Mouse (Mus musculus): ENCODE measurements around the gene Arid4b. TPM values are rescaled to one million over a fixed set of nuclear protein-coding genes. Genes with fewer than 3 reads are reported as not detected.
A peak's percentile ranks its signal among the peaks of the same experiment; 100 is the strongest.

The Arid4b gene
- polyA plus RNA-seq, 2 experiments: 5.2 to 11.7 TPM

- Histone ChIP-seq H3K9me3 (ENCODE audit: control insufficient read depth, low read length) (no peaks in the 10 kb centered on the region), H3K9ac (replicated peaks) (no peak overlapping the region), H3K27ac (no peak overlapping the region), H3K27me3 (ENCODE audit: control insufficient read depth, insufficient read depth, low read length) (no peaks in the 10 kb centered on the region), H3K4me1 (replicated peaks; ENCODE audit: control insufficient read depth in 2 of 2, insufficient read depth in 2 of 2, low read length in 1 of 2) (peaks cover 4 to 5% of the 10 kb centered on the region in 2 experiments; a peak in 3 of 4 replicates), H3K4me2 (ENCODE audit: low read depth) (no peak overlapping the region), H3K36me3 (replicated peaks; ENCODE audit: control insufficient read depth, insufficient read depth, low read depth) (peaks cover 3% of the 10 kb centered on the region; the same call in 1 of the 2 replicates), H3K4me3 (ENCODE audit: insufficient read depth in 1 of 2, low read depth in 2 of 2, low read length in 2 of 2) (no peak overlapping the region)
- TF ChIP-seq EP300 (IDR thresholded peaks at IDR 0.05; ENCODE audit: low read depth): no peak
- TF ChIP-seq CTCF (IDR thresholded peaks at IDR 0.05; ENCODE audit: low read depth): no peak
- ATAC-seq (ENCODE audit: insufficient read depth): no peak
- no peak for DNase-seq (ENCODE audit: low read depth in 3 of 3, low spot score in 3 of 3)
Observed at GRCm38 (mm10) chr13:14059582-14059981, 3.5 kb upstream of the Arid4b start.

GRCm38 (mm10) chr13:14062209-14063012, 621 bp upstream of the Arid4b start:
- H3K9me3 ChIP-seq (ENCODE audit: control insufficient read depth, low read length): no peaks in the 10 kb centered on the region
- H3K9ac ChIP-seq (replicated peaks): peak overlapping the region; percentile 74
- 1% methylated on average over 11 of the region's 11 CpGs for WGBS (ENCODE audit: insufficient replicate concordance)
- H3K4me3 ChIP-seq (ENCODE audit: insufficient read depth in 1 of 2, low read depth in 2 of 2, low read length in 2 of 2): peak overlapping the region; percentile 66 to 89
- H3K4me1 ChIP-seq (replicated peaks; ENCODE audit: control insufficient read depth in 2 of 2, insufficient read depth in 2 of 2, low read length in 1 of 2): peaks cover 4 to 9% of the 10 kb centered on the region in 2 experiments
- no peak for TF ChIP-seq CTCF (IDR thresholded peaks at IDR 0.05; ENCODE audit: low read depth)
- TF ChIP-seq EP300 (IDR thresholded peaks at IDR 0.05; ENCODE audit: low read depth): no peak
- no peaks in the 10 kb centered on the region for H3K27me3 ChIP-seq (ENCODE audit: control insufficient read depth, insufficient read depth, low read length)
- H3K27ac ChIP-seq: peak overlapping the region; percentile 49
- ATAC-seq (ENCODE audit: insufficient read depth): no peak
- DNase-seq (ENCODE audit: low read depth in 3 of 3, low spot score in 3 of 3): no peak
- peak overlapping the region; percentile 76 for H3K4me2 ChIP-seq (ENCODE audit: low read depth)
- H3K36me3 ChIP-seq (replicated peaks; ENCODE audit: control insufficient read depth, insufficient read depth, low read depth): no peaks in the 10 kb centered on the region; the same call in 1 of the 2 replicates

DNA sequence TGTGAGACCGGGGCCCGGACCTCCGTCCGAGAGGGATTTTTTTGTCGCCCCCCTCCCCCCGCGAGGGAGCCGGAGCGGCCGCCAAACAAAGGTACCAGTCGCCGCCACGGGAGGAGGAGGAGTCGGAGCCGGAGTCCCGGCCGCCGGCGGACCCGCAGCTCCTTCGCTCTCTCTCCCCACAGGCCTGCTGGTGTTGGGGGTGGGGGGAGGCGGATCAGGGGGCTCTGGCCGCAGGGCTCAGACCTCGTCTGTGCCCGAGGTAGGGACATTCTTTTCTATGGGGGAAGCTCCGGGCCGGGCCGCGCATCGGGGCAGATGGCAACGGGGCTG, 875 bp downstream of the Arid4b start:
- TF ChIP-seq EP300 (IDR thresholded peaks at IDR 0.05; ENCODE audit: low read depth): no peak
- TF ChIP-seq CTCF (IDR thresholded peaks at IDR 0.05; ENCODE audit: low read depth): no peak
- WGBS (ENCODE audit: insufficient replicate concordance): 0% methylated on average over 21 of the region's 31 CpGs

GRCm38 (mm10) chr13:14064341-14065027, 1.5 kb downstream of the Arid4b start:
- no peak for TF ChIP-seq CTCF (IDR thresholded peaks at IDR 0.05; ENCODE audit: low read depth)
- TF ChIP-seq EP300 (IDR thresholded peaks at IDR 0.05; ENCODE audit: low read depth): no peak
- peak overlapping the region; percentile 85 for H3K4me2 ChIP-seq (ENCODE audit: low read depth)
- no peaks in the 10 kb centered on the region for H3K9me3 ChIP-seq (ENCODE audit: control insufficient read depth, low read length)
- peak overlapping the region; percentile 89 to 92 for H3K4me3 ChIP-seq (ENCODE audit: insufficient read depth in 1 of 2, low read depth in 2 of 2, low read length in 2 of 2)
- peaks cover 4 to 9% of the 10 kb centered on the region in 2 experiments for H3K4me1 ChIP-seq (replicated peaks; ENCODE audit: control insufficient read depth in 2 of 2, insufficient read depth in 2 of 2, low read length in 1 of 2)
- no peaks in the 10 kb centered on the region for H3K36me3 ChIP-seq (replicated peaks; ENCODE audit: control insufficient read depth, insufficient read depth, low read depth)
- WGBS (ENCODE audit: insufficient replicate concordance): under 1% methylated on average over 51 of the region's 65 CpGs
- DNase-seq (ENCODE audit: low read depth in 3 of 3, low spot score in 3 of 3): peak in 1 of 3 experiments; percentile 20
- no peaks in the 10 kb centered on the region for H3K27me3 ChIP-seq (ENCODE audit: control insufficient read depth, insufficient read depth, low read length)
- ATAC-seq (ENCODE audit: insufficient read depth): peak; percentile 0; the same call in 1 of the 2 replicates
- peak overlapping the region; percentile 99 for H3K9ac ChIP-seq (replicated peaks)
- peak overlapping the region; percentile 78 for H3K27ac ChIP-seq

More for the DNA sequence above, 875 bp downstream of the Arid4b start:
- H3K27me3 ChIP-seq (ENCODE audit: control insufficient read depth, insufficient read depth, low read length): no peaks in the 10 kb centered on the region
- H3K4me2 ChIP-seq (ENCODE audit: low read depth): peak overlapping the region; percentile 85
- peak overlapping the region; percentile 89 to 92 for H3K4me3 ChIP-seq (ENCODE audit: insufficient read depth in 1 of 2, low read depth in 2 of 2, low read length in 2 of 2)
- H3K27ac ChIP-seq: peak overlapping the region; percentile 78
- peak overlapping the region; percentile 99 for H3K9ac ChIP-seq (replicated peaks)
- H3K36me3 ChIP-seq (replicated peaks; ENCODE audit: control insufficient read depth, insufficient read depth, low read depth): no peaks in the 10 kb centered on the region
- DNase-seq (ENCODE audit: low read depth in 3 of 3, low spot score in 3 of 3) (peak in 1 of 3 experiments; percentile 7), ATAC-seq (ENCODE audit: insufficient read depth) (peak; percentile 42)
- H3K4me1 ChIP-seq (replicated peaks; ENCODE audit: control insufficient read depth in 2 of 2, insufficient read depth in 2 of 2, low read length in 1 of 2): peaks cover 4 to 9% of the 10 kb centered on the region in 2 experiments
- H3K9me3 ChIP-seq (ENCODE audit: control insufficient read depth, low read length): no peaks in the 10 kb centered on the region

DNA sequence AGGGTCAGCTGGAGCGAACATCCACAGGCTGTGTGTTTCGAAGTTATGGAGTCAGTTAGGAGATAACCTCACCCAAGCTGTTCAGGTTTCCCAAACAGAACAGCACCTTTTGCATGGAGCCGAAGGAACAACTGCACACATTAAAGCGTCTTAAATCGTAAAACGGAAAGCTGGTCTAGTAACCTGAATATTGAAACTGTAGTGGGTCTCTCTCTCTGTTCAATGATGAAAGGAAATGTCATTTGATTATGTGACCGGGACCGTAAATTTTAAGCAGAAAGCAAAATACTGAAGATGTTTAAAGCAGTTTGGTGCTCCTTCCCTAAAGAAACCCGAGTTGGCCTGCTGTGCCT, 2.0 kb downstream of the Arid4b start:
- H3K27ac ChIP-seq: peak overlapping the region; percentile 78
- 22% methylated on average over 9 of the region's 9 CpGs for WGBS (ENCODE audit: insufficient replicate concordance)
- ATAC-seq (ENCODE audit: insufficient read depth): no peak
- peaks cover 4 to 9% of the 10 kb centered on the region in 2 experiments for H3K4me1 ChIP-seq (replicated peaks; ENCODE audit: control insufficient read depth in 2 of 2, insufficient read depth in 2 of 2, low read length in 1 of 2)
- H3K9me3 ChIP-seq (ENCODE audit: control insufficient read depth, low read length): no peaks in the 10 kb centered on the region
- no peaks in the 10 kb centered on the region for H3K36me3 ChIP-seq (replicated peaks; ENCODE audit: control insufficient read depth, insufficient read depth, low read depth)
- H3K27me3 ChIP-seq (ENCODE audit: control insufficient read depth, insufficient read depth, low read length): no peaks in the 10 kb centered on the region
- H3K4me2 ChIP-seq (ENCODE audit: low read depth): peak overlapping the region; percentile 85
- DNase-seq (ENCODE audit: low read depth in 3 of 3, low spot score in 3 of 3): peak in 1 of 3 experiments; percentile 6
- H3K4me3 ChIP-seq (ENCODE audit: insufficient read depth in 1 of 2, low read depth in 2 of 2, low read length in 2 of 2): peak overlapping the region; percentile 89 to 92
- TF ChIP-seq CTCF (IDR thresholded peaks at IDR 0.05; ENCODE audit: low read depth) (no peak), EP300 (IDR thresholded peaks at IDR 0.05; ENCODE audit: low read depth) (no peak)
- peak overlapping the region; percentile 99 for H3K9ac ChIP-seq (replicated peaks)
